Mouse (Mus musculus) urinary bladder, postnatal 4 days (tissue): ENCODE measurements around the gene Olfr213.
"Not testable (repeated sequence)": the region's sequence is repeated elsewhere in the genome, so short reads cannot be mapped to it uniquely, and the experiment has no call there.

Experiments
- DNase-seq, 2 experiments: peaks; one replicate each; pipeline ENCODE4 v3.0.0; 2021 to 2022; ENCODE audit warnings: low spot score in 2 of 2

Gene Olfr213

DNA sequence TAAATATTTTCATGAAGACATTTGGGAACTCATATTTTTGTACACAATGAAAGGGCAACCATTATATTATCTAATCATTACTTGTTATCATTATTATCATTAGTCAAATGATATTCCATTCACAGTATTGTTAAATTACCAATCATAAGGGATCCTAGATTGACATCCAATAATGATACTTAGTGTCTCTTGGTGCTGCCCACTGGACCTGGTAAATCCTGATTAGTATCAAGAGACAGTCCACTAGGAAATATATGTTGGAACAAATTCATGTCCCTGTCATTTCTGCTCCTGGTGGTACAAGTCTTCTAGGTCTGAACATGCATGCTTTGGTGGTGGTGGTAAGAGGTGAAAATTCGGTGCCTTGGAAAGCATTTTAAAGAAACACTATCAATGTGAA, at the start of gene Olfr213:
TSS of gene Olfr213 (plus strand) at position 301 of the 400 bp plus-strand sequence.
- no peak for DNase-seq

DNA sequence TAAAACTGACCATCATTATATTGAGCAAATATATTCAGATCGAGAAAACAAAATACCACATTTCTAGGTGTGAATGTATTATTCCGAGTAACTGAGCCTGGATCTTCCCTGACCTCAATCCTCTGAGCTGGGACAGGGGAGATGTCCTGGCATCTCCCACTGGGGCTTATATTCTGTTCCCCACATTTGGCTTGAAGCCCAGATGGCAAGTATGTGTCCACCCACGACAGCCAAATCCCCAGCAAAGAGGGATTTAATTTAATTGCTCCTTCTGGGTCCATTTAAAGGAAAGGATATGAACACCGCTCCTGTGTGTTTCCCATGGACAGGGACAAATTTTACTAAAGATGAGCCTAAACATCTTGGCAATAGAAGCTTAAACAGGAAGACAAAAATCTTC, 49.5 kb upstream of the Olfr213 start, which contains the start of gene Olfr211:
TSS of gene Olfr211 (plus strand) at position 301 of the 400 bp plus-strand sequence.
- DNase-seq, result no peak

DNA sequence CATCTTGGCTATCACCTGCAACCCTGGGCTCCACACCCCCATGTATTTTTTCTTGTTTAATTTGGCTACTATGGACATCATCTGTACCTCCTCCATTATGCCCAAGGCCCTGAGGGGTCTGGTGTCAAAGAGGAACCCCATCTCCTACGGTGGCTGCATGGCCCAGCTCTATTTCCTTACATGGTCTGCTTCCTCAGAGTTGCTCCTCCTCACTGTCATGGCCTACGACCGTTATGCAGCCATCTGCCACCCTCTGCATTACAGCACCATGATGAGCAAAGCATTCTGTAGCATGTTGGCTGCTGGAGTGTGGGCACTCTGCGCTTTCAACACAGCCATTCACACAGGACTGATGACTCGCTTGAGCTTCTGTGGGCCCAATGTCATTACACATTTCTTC, 44.5 kb upstream of the Olfr213 start:
- no peak for DNase-seq

DNA sequence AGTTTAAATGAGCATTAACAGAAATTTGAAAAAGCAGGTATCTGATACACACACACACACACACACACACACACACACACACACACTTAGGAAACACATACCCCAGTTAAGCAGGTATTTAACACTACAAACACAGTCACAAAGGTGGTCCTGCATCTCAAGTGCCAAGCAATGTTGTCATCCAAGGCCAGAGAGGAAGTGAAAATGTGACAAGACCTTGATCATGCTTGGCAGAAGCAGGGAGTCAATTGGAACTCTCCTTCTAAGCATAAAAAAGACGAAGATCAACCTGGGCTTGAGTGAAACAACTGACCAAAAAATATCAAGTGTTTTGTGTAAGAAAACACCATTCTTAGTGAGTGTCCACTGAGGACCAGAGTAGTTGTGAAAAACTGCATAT, 42.3 kb upstream of the Olfr213 start:
- DNase-seq, result no peak

DNA sequence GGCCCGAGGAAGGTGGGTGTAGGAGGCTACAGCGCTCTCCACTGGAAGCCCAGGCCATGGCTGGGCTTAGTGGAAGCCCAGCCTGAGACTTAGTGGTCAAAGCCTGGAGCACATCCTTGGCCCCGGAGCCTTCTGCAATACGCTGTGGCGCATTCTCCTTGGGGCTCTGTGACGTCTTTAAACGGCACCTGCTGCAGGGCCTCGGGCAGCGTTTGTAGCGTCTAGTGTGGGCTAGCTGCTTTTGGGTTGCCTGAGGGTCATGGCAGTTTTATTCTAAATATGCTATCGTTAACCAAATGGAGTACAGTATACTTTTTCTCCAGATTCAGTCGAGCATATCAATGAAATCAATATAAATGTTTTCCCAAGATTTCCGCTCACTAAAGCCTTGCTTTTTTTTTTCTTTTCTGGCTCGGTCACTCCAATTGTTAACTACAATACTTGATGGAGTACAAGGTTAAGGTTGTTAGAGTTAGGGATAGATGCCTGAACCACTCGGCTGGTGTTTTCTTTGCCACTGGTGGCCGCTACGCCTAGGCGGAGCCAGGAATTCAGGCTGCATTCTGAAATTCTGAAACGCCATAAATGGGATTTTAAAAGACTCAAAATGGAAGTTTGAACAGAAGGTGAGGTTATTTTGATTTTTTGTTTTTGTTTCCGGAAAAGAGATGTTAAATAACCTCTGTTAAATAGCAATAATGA, 31.8 kb upstream of the Olfr213 start, which contains the start of gene Olfr212:
TSS of gene Olfr212 (plus strand) at position 215 of the 702 bp plus-strand sequence.
- not testable (repeated sequence) for DNase-seq

DNA sequence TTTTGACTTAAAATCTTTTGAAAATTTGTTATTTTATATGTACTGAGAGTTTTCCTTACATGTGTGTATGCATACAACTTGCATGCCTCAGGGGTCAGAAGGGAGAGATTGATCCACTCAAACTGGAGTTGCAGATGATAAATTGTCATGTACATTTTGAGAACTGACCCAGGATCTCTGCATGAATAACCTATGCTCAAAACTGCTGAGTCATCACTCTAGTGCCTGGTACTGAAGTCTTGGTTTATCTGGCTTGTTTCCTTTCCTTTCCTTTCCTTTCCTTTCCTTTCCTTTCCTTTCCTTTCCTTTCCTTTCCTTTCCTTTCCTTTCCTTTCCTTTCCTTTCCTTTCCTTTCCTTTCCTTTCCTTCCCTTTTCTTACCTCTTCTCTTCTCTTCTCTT, 23.4 kb upstream of the Olfr213 start:
- DNase-seq, result no peak

DNA sequence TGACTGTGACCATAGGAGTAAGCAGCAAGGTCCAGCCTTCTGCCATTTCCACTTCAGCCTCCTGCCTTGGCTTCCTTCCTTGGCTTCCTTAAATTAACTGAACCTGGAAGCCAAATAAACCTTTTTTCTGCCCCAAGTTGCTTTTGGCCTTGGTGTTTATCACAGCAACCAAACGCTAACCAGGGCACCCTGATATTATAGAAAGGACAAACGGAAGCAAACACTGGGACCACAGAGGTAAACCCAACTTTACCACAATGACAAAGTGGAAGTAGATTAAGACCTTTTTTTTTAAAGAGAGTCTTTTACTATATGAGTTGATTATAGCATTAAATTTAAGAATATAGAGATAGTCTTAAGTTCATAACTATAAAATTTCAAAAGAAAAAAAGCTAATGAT, 4.2 kb downstream of the Olfr213 start:
- no peak for DNase-seq

DNA sequence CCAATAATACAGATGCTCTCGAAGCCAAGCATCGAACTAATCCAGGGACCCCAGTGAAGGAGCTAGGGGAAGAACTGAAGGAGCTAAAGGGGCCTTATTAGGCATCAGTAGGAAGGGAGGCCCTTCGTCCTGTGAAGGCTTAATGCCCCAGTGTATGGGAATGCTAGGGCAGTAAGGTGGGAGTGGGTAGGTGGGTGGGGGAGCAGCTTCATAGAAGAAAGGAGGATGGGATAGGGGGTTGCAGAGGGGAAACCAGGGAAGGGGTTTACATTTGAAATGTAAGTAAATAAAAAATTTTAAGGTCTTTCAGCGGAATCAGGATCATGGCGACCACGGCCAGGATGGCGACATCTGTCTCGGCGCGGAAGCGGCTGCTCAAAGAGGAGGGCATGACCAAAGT, 12.6 kb downstream of the Olfr213 start, which contains the start of gene Gm5580:
TSS of gene Gm5580 (plus strand) at position 301 of the 400 bp plus-strand sequence.
- not testable (repeated sequence) for DNase-seq

DNA sequence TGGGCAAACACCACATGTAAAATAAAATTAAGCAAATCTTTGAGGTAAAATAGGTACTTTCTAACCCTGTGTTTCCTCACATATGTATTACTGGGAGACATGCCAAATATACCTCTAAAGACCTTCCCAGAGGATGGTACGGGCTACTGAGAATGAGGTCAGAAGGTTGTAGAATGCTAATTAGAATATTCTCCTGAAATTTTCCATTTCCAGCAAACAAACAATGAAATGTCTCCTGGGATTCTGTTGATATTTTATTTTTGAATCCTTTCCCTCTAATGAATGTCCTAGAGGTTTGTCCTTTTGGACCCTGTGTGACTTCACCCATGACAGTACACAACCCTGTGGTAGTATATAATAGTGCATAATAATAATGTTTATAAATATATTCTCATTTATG, 15.7 kb downstream of the Olfr213 start, which contains the start of gene Olfr214:
TSS of gene Olfr214 (plus strand) at position 301 of the 400 bp plus-strand sequence.
- no peak for DNase-seq

DNA sequence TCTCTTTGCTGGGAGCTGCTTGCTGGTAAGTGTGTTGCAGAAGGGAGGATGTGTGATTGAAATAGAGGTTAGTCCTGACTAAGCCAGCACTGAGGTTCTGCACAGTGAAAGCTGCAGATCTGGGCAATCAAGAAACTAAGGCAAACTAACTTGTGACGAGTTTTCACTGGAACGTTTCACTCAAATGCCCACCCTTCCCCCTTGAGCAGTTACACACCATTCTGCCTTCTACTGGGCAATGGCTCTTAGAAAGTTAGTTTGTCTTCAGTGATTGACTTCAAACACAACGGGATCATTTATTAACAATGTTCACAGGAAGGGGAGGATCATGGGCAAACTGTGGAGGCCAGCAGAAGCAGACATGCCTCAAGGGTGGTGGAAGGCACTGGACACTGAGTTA, 16.7 kb downstream of the Olfr213 start:
- no peak for DNase-seq

DNA sequence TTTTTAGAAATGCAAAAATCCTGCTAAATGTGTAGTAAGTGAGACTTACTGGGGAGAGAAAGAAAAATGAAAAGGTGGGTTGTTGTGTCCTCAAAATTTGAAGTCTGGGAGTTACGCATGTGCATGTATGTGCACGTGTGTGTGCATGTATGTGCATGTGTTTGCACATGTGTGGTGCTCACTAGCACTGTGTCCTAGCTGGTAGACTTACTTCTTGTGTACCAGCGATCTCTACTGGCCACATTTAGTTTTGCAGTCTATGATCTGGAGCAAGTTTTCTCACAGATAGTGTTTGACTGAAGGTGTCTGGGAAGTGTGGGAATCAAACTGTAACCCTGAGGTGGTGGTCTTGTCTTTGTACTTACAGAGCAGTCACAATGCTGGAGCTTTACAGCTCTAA, 31.6 kb downstream of the Olfr213 start:
- no peak for DNase-seq

DNA sequence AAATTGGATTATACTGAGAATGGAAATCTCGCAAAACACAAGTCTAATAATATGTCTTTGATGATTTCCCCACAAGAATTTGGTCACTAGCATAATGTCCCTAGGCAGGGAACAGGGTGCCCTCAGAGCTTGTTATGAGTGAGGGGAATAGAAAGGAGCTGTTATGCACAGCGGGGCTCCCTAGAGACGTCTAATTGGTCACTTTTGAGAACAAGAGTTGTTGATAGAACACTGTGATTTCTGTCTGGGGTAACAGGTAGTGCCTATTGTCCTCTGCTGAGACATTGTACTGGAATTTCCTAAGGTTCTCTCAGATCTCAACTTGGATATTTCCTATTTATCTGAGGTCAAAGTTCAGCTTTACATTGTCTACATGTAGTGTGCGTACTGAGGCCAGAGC, 45.8 kb downstream of the Olfr213 start, which contains the start of gene Olfr215:
TSS of gene Olfr215 (minus strand) at position 101 of the 400 bp plus-strand sequence.
- no peak for DNase-seq
